Mouse (Mus musculus): ENCODE measurements around the gene Enthd1.

DNA sequence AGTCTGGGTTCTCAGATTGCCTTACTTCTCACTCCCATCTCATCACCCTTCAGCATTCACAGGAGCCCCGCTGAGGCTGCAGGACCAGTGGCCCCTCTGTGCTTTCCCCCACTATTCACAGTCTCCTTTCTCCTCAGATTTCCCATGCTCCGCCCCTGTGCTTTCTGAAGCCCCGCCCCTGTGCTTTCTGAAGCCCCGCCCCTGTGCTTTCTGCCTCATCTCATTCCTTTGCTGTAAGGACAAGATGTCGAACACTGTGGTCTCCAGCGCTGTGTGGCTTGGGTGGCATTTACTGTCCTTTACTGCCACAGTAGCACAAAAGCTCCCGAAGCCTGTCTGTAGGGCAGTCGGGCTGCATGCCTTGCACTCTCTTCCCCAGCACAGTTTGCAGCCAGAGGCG is 102.8 kb downstream of the Enthd1 start:
- TF ChIP-seq CTCF (IDR thresholded peaks at IDR 0.05; ENCODE audit: borderline replicate concordance, control insufficient read depth, extremely low read depth, insufficient read depth, low read length, poor library complexity): no peak
- no peak for TF ChIP-seq POLR2A (IDR thresholded peaks at IDR 0.05; ENCODE audit: control insufficient read depth, extremely low read depth, insufficient read depth, low read length, poor library complexity)
